Mouse (Mus musculus) monocyte, adult 59 days (primary cell): ENCODE measurements around the gene Rpap2. TPM values are rescaled to one million over a fixed set of nuclear protein-coding genes. Genes with fewer than 3 reads are reported as not detected.

ENCODE experiments used
- total RNA-seq, 2 experiments: library from RNA; stranded (reverse); gene quantifications; one replicate each; pipeline ENCODE4 v1.2.4; 2023

The Rpap2 gene
- 10 to 100 TPM; 14.5 to 16.3 TPM for total RNA-seq

DNA sequence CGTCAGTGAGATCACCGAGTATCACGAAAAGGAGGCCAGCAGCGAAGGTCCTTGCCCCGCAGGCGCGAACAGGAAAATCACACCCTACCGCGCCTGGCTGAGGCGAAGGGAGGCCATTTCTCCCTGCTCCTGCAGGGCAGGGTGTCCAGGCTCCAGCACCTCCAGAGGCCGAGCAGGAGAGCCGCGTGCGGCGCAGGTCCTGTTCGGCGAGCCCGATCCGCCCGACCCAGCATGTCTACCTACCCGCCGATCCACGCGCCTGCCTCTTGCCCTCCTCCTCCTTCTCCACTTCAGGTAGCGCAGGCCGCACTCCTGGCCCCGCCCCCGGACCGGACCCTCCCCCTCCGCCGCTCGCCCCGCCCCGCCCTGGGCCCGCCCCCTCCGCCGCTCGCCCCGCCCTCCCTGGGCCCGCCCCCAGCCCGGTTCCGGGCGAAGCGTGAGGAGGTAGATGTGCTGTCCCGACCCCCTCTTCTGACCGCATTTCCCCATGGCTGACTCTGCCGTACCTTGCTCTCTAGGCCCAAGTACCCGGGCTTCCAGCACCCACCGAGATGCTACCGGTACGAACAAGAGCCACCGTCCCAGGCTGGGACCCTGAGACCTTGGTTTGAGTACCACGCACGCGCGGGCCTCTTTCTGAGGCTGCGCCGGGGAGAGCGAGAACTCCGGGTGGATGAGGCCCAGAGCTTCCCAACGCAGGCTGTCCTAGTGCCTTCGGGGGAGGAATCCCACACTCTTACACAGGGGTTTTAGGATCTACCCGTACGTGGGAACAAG is at the start of gene Rpap2, which contains the start of gene Glmn:
Gene Rpap2 (plus strand): TSS at position 73 of the 777 bp plus-strand sequence.
Gene Glmn (minus strand): TSS at position 588 of the 777 bp plus-strand sequence.

Other genes with a start within 250 kb of the Rpap2 start
- not detected for gene Ephx4, start 194.6 kb upstream of the Rpap2 start, total RNA-seq
- not detected for gene Lpcat2b, start 165.8 kb upstream of the Rpap2 start, total RNA-seq
- gene Btbd8, start 159.4 kb upstream of the Rpap2 start, total RNA-seq = 1 to 10 TPM; 2.2 to 5.8 TPM
- not detected for gene Gm42669, start 89.8 kb upstream of the Rpap2 start, total RNA-seq
- not detected for gene 1700028K03Rik, start 62.7 kb upstream of the Rpap2 start, total RNA-seq
- gene Glmn, start 515 bp downstream of the Rpap2 start, total RNA-seq = 1 to 10 TPM; 3.3 to 4.1 TPM
- gene Gfi1, start 128.7 kb downstream of the Rpap2 start, total RNA-seq = under 1 TPM; 0.71 to 0.76 TPM
- gene Ube2d2b, start 232.7 kb downstream of the Rpap2 start, total RNA-seq = not detected